Mouse (Mus musculus) midbrain, embryonic 16.5 days (tissue): Measurements from ENCODE around the gene Ramp3. TPM values are rescaled to one million over a fixed set of nuclear protein-coding genes. Genes with fewer than 3 reads are reported as not detected.

ENCODE experiments used
- polyA plus RNA-seq: library from polyadenylated mRNA; unstranded; fragments of >200 nt; fragmentation: Nextera tagmentation; extraction: Ambion mirVana; gene quantifications from 2 replicates; pipeline ENCODE4 v1.2.1, GENCODE M21; 2015

Gene Ramp3
- polyA plus RNA-seq, 1 experiment from 2014 or later: 12.3 TPM

Other genes starting within 250 kb of the Ramp3 start
- 3,917 and 4,008 TPM in 2 replicates for gene Ppia, start 243.1 kb upstream of the Ramp3 start, polyA plus RNA-seq
- gene H2afv, start 214.1 kb upstream of the Ramp3 start, polyA plus RNA-seq: 203 and 224 TPM in 2 replicates
- gene Purb, start 182.6 kb upstream of the Ramp3 start, polyA plus RNA-seq: 11.2 and 11.7 TPM in 2 replicates
- 0.19 and 0.53 TPM in 2 replicates for gene Myo1g, start 137.6 kb upstream of the Ramp3 start, polyA plus RNA-seq
- 81.4 and 84.3 TPM in 2 replicates for gene Ccm2, start 111.6 kb upstream of the Ramp3 start, polyA plus RNA-seq
- gene Nacad, start 52.5 kb upstream of the Ramp3 start, polyA plus RNA-seq: 85.0 and 89.0 TPM in 2 replicates
- 29.0 and 29.1 TPM in 2 replicates for gene Tbrg4, start 32.5 kb upstream of the Ramp3 start, polyA plus RNA-seq
- gene Wap, start 19.9 kb upstream of the Ramp3 start, polyA plus RNA-seq: not detected in 2 replicates
- not detected in 2 replicates for gene Gm11983, start 179.1 kb downstream of the Ramp3 start, polyA plus RNA-seq